In the genomic region with DNA sequence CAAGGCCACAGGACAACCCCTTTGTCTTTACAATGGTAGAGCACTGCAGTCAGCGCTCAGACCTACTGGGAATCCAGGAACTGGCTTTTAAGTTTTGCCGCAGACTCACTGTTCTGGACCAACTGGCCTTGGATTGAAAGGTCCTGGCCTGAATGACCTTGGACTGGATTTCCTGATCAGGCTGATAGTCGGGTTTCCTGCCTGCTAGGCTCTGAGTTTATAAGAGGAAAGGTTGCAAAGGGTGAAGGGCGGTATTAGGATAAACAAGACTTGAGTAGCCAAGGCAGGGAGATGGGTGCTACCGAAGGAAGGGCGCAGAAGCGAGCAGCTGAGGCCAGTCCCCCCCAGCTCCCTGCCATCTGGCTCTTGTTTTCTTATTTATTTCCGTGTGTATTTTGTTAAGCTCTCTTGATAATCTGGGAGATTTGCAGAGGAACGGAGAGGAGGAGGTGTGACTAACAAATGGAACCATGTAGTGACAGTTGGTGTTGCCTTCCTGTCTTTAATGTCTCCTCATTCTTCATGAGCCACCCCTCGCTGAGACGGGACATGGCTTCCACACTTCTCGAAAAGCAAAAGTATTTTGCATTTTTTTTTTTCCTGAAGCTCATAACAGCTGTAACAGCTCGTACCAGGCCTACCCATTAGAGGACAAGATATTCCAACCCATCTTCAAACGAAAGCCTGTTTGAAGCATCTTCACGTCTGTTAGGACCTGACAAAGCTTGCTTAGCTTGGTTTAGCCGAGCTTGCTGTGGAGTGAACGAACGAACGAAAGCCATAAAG, we compare ENCODE assay signal across 10 mouse cellular contexts.
DNase-seq lines count a peak whose midpoint lies in the region; ATAC-seq and TF ChIP-seq lines count a peak whose summit lies in the region.
"Had no signal": no experiment of that assay in that cellular context is flagged by ENCODE, and none has a peak within 500 bp of the region (broad histone marks: within the 10 kb centered on the region; RNA-seq: fewer than 3 reads in every experiment).

No protein-coding gene starts in this region.

- DNase-seq in heart, embryonic 10.5 days (ENCODE audit: low spot score), result no peak
- peak; percentile 48 for DNase-seq in lung, postnatal 10 days
- no peak for DNase-seq in left cerebral cortex, postnatal 36 days (ENCODE audit: low spot score in 2 of 2)
- DNase-seq in left cerebral cortex, postnatal 14 days (ENCODE audit: low spot score in 2 of 2), result no peak
- no peak for DNase-seq in heart, adult 2 months
- DNase-seq: heart, adult 18-20 months had no signal

- ATAC-seq in heart, embryonic 11.5 days (replicated peaks; ENCODE audit: insufficient number of reproducible peaks, low FRiP score, low TSS enrichment), result no peak
- peak; percentile 28 for ATAC-seq in intestine, embryonic 16.5 days

- no peaks in the 10 kb centered on the region for H3K9me3 ChIP-seq in heart, embryonic 10.5 days
- H3K9me3 ChIP-seq in heart, embryonic 11.5 days (replicated peaks; ENCODE audit: control insufficient read depth, low read length), result no peaks in the 10 kb centered on the region
- no peaks in the 10 kb centered on the region for H3K9me3 ChIP-seq in ES-Bruce4 (replicated peaks; ENCODE audit: control insufficient read depth, insufficient read depth, low read length, poor library complexity, severe bottlenecking)
- no peaks in the 10 kb centered on the region for H3K9me3 ChIP-seq in intestine, embryonic 16.5 days (ENCODE audit: control insufficient read depth, low read length)
- H3K9me3 ChIP-seq: embryonic facial prominence, embryonic 15.5 days had no signal

- intact Hi-C loops in left cerebral cortex, postnatal 36 days (cut with DNase I), result no loop called here
- intact Hi-C loops in left cerebral cortex, postnatal 14 days (cut with DNase I), result no loop called here
- intact Hi-C loops in heart, adult 2 months (cut with DNase I), result loop anchor here (10.0 kb wide), 1 partner anchor 328 kb away; no protein-coding TSS in a partner anchor

- no peak overlapping the region for H3K4me2 ChIP-seq in heart, embryonic 11.5 days
- peak overlapping the region; percentile 4; the same call in 1 of the 2 replicates for H3K4me2 ChIP-seq in intestine, embryonic 16.5 days (ENCODE audit: low read depth, low read length)
- H3K4me2 ChIP-seq: embryonic facial prominence, embryonic 15.5 days had no signal

- H3K4me3 ChIP-seq in heart, embryonic 10.5 days, result no peak overlapping the region
- no peak overlapping the region for H3K4me3 ChIP-seq in heart, embryonic 11.5 days (ENCODE audit: low read depth, low read length)
- H3K4me3 ChIP-seq in ES-Bruce4 (ENCODE audit: low read depth, low read length), result no peak overlapping the region
- H3K4me3 ChIP-seq in intestine, embryonic 16.5 days (ENCODE audit: low read length), result no peak overlapping the region
- no peak overlapping the region for H3K4me3 ChIP-seq in heart, adult 2 months
- H3K4me3 ChIP-seq: embryonic facial prominence, embryonic 15.5 days had no signal

- peaks cover 4% of the 10 kb centered on the region for H3K4me1 ChIP-seq in heart, embryonic 10.5 days
- no peaks in the 10 kb centered on the region for H3K4me1 ChIP-seq in heart, embryonic 11.5 days (ENCODE audit: control insufficient read depth, insufficient read depth, low read length)
- peaks cover 3% of the 10 kb centered on the region for H3K4me1 ChIP-seq in ES-Bruce4 (ENCODE audit: control insufficient read depth, insufficient read depth, low read length)
- peaks cover 6% of the 10 kb centered on the region; the same call in 1 of the 2 replicates for H3K4me1 ChIP-seq in intestine, embryonic 16.5 days (ENCODE audit: control insufficient read depth, insufficient read depth, low read length)
- peaks cover 1% of the 10 kb centered on the region for H3K4me1 ChIP-seq in heart, adult 2 months (ENCODE audit: control insufficient read depth, insufficient read depth, low read length)
- H3K4me1 ChIP-seq: embryonic facial prominence, embryonic 15.5 days had no signal

- H3K9ac ChIP-seq in heart, embryonic 11.5 days (ENCODE audit: low read depth, low read length), result no peak overlapping the region
- H3K9ac ChIP-seq in ES-Bruce4 (ENCODE audit: low read depth, poor library complexity, severe bottlenecking), result no peak overlapping the region
- no peak overlapping the region for H3K9ac ChIP-seq in intestine, embryonic 16.5 days (ENCODE audit: low read depth, low read length)
- no peak overlapping the region for H3K9ac ChIP-seq in heart, adult 2 months (ENCODE audit: low read depth, low read length)
- H3K9ac ChIP-seq: embryonic facial prominence, embryonic 15.5 days had no signal

- 43% methylated on average over 19 of the region's 19 CpGs for WGBS in heart, embryonic 10.5 days
- WGBS in heart, embryonic 11.5 days (ENCODE audit: insufficient replicate concordance), result 42% methylated on average over 19 of the region's 19 CpGs
- WGBS in intestine, embryonic 16.5 days, result 53% methylated on average over 19 of the region's 19 CpGs
- 60% methylated on average over 19 of the region's 19 CpGs for WGBS in heart, adult 2 months

- no peaks in the 10 kb centered on the region for H3K36me3 ChIP-seq in heart, embryonic 10.5 days
- no peaks in the 10 kb centered on the region for H3K36me3 ChIP-seq in heart, embryonic 11.5 days (ENCODE audit: control insufficient read depth, insufficient read depth, low read length)
- H3K36me3 ChIP-seq in ES-Bruce4 (ENCODE audit: control insufficient read depth, insufficient read depth, low read length, poor library complexity, severe bottlenecking), result no peaks in the 10 kb centered on the region
- no peaks in the 10 kb centered on the region for H3K36me3 ChIP-seq in intestine, embryonic 16.5 days (ENCODE audit: control insufficient read depth, insufficient read depth, low read length)
- H3K36me3 ChIP-seq in heart, adult 2 months (ENCODE audit: control insufficient read depth, insufficient read depth, low read length), result no peaks in the 10 kb centered on the region
- H3K36me3 ChIP-seq: embryonic facial prominence, embryonic 15.5 days had no signal

- H3K27me3 ChIP-seq in heart, embryonic 10.5 days (ENCODE audit: insufficient read depth, poor library complexity, severe bottlenecking), result no peaks in the 10 kb centered on the region
- no peaks in the 10 kb centered on the region for H3K27me3 ChIP-seq in heart, embryonic 11.5 days (ENCODE audit: control insufficient read depth, insufficient read depth, low read length)
- H3K27me3 ChIP-seq in ES-Bruce4 (ENCODE audit: control insufficient read depth, insufficient read depth, low read length, poor library complexity, severe bottlenecking), result no peaks in the 10 kb centered on the region
- H3K27me3 ChIP-seq in intestine, embryonic 16.5 days (replicated peaks; ENCODE audit: control insufficient read depth, insufficient read depth, low read length), result no peaks in the 10 kb centered on the region
- no peaks in the 10 kb centered on the region for H3K27me3 ChIP-seq in heart, adult 2 months (ENCODE audit: control insufficient read depth, insufficient read depth, low read length)
- H3K27me3 ChIP-seq: embryonic facial prominence, embryonic 15.5 days had no signal

- H3K27ac ChIP-seq in heart, embryonic 10.5 days, result peak overlapping the region; percentile 9; the same call in 1 of the 2 replicates
- H3K27ac ChIP-seq in heart, embryonic 11.5 days (ENCODE audit: low read depth, low read length), result no peak overlapping the region
- no peak overlapping the region for H3K27ac ChIP-seq in ES-Bruce4 (ENCODE audit: insufficient read depth, low read length)
- H3K27ac ChIP-seq in intestine, embryonic 16.5 days (ENCODE audit: low read length), result no peak overlapping the region
- H3K27ac ChIP-seq in heart, adult 2 months, result no peak overlapping the region
- H3K27ac ChIP-seq: embryonic facial prominence, embryonic 15.5 days had no signal

- 0 out of 2 replicates have a peak, but pooled peaks have one; percentile 20 for TF ChIP-seq EP300 in ES-Bruce4 (IDR thresholded peaks at IDR 0.05; ENCODE audit: insufficient read depth, low read depth, low read length)
- TF ChIP-seq EP300 in heart, adult 2 months (IDR thresholded peaks at IDR 0.05; ENCODE audit: insufficient read depth, low read depth, low read length), result no peak

- TF ChIP-seq CTCF in ES-Bruce4 (IDR thresholded peaks at IDR 0.05; ENCODE audit: low read depth, low read length), result no peak
- no peak for TF ChIP-seq CTCF in heart, adult 2 months (IDR thresholded peaks at IDR 0.05)

- H3K79me2 ChIP-seq in heart, adult 2 months (replicated peaks; ENCODE audit: control insufficient read depth, insufficient read depth, low read length), result no peaks in the 10 kb centered on the region

- TF ChIP-seq POLR2A in ES-Bruce4 (IDR thresholded peaks at IDR 0.05; ENCODE audit: insufficient read depth, low read length), result no peak
- no peak for TF ChIP-seq POLR2A in heart, adult 2 months (IDR thresholded peaks at IDR 0.05; ENCODE audit: insufficient read depth, low read depth, low read length)
